Mouse (Mus musculus) kidney, postnatal 4 days (tissue): ENCODE measurements around the gene Rad51c.
A peak's percentile ranks its signal among the peaks of the same experiment; 100 is the strongest.

Experiments
- DNase-seq, 2 experiments: peaks; one replicate each; pipeline ENCODE4 v3.0.0; 2021; ENCODE audit warnings: mixed read lengths in 2 of 2

Rad51c gene

GRCm38 (mm10) chr11:87359262-87359612, 45.5 kb downstream of the Rad51c start:
- DNase-seq, result no peak

DNA sequence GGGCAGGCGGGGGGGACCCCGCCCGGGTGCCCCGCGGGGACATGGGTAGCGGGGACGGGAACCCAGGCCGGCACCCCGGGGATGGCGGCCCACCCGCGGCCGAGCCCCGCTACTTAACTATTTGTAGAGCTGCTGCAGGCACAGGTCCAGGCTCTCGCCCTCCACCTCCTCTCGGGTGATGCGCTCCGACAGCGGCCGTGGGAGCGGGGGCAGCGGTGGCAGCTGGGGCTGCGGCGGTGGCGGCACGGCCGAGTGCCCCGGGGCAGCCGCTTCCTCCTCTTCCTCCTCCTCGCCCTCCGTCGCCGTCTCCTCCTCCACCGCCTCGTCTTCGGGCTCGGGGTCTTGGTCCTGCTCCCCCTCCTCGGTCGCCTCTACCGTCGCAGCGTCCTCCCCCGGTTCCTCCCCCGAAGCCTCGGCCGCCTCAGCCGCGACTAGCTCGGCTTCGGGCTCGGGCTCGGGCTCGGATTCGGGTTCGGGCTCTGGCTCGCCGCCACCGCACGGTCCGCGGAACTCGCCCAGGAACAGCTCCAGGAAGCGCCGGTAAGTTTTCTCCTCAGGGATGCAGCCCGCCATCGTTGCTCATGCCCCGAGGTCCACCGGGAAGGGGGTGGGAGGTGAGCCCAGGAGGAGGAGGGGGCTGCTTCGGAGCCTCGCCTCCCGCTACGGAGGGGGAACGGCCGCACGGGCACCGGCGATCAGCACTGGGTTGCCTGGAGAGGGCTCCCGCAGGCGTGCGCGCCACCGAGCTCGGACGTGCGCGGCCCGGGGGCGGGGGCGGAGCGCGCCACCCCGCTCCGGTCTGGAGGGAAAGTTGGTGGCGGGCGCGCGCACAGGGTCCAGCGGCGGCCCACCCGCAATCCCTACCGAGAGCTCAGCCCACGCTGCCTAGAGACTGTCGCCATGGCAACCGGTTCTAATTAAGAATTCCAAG, 46.2 kb downstream of the Rad51c start, which contains the start of gene Ppm1e:
Gene Ppm1e, minus strand, starts transcription at position 693 of the 931 bp plus-strand sequence.
- peak; percentile 82 to 87 for DNase-seq

DNA sequence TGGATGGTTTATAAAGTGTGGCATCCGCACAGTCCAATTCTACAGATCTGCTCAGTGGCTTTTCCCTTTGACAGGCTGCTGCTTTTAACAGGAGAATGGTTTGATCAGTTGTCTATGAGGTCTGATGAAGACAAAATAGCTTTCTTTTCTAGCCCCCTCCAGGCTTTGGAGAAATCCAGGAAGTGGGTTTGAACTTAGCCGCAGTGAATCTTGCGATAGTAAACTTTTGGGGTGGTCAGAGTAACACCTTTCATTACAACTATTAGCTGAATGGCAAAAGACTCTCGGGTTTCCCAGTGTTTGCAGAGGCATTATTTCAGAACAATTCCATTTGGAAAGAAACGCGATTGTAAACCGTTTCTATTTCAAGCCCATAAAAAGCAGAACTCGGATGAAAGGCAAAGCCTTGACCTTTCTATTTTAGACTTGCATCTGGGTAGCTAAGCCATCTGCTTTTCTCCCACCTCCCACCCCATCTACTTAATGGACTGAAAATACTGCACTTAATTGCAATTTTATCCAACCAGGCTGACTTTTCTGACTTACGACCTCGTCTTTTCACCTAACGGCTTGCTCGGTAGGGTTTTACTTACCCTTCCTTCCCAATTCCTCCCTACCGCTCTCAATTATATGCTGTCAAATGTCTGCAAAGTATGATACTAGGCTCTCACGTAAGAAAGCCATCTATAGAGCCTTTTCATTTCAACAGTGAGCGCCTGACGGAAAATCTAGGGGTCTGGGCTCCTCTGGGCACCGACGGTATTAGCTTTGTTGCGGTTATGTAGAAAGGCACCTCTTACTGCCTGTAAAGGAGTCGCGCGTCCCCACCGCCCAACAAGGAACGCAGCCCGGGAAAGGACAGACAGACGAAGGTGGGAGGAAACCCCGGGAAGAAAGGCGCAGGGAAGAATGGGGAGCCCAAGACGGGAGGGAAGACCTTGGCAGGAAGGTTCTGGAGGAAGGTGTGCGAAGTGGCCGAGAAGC, 47.1 kb downstream of the Rad51c start:
- DNase-seq, result peak; percentile 11 to 26

DNA sequence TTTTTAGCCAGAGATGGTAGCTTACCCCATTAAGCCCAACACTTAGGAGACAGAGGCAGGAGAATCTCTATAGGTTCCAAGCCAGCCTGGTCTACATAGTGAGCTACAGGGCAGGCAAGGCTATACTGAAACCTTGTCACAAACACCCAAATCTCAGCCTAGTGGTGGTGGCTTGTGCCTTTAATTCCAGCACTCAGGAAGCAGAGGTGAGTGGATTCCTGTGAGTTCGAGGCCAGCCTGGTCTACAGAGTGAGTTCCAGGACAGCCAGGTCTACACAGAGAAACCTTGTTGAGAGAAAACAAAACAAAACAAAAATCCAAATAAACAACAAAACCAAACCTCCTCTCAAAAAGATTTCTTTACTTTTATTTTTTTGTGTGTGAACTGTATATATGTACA, 49.9 kb downstream of the Rad51c start:
- no peak for DNase-seq

GRCm38 (mm10) chr11:87353646-87354170, 51.0 kb downstream of the Rad51c start:
- DNase-seq, result no peak
